Mouse (Mus musculus): ENCODE measurements around the gene Fbn1. TPM values are rescaled to one million over a fixed set of nuclear protein-coding genes. Genes with fewer than 3 reads are reported as not detected.

Gene Fbn1
- polyA plus RNA-seq, 1 experiment: 6.5 TPM

- Histone ChIP-seq H3K4me1 (ENCODE audit: control insufficient read depth, insufficient read depth, low read length) (no peaks in the 10 kb centered on the region), H3K27me3 (replicated peaks; ENCODE audit: control insufficient read depth, insufficient read depth, low read length) (no peaks in the 10 kb centered on the region), H3K27ac (ENCODE audit: insufficient read depth, low read depth, low read length) (no peak overlapping the region), H3K36me3 (ENCODE audit: control insufficient read depth, insufficient read depth, low read length) (no peaks in the 10 kb centered on the region), H3K4me3 (ENCODE audit: insufficient read depth, low read depth, low read length) (no peak overlapping the region)
- peak; percentile 66 for DNase-seq
- TF ChIP-seq CTCF (conservative IDR thresholded peaks at IDR 0.05; ENCODE audit: insufficient read depth, insufficient read length, low read depth, low read length) (no peak), POLR2A (IDR thresholded peaks at IDR 0.05; ENCODE audit: low read depth, low read length) (no peak)
- 56% methylated on average over 10 of the region's 10 CpGs for WGBS
Measured at GRCm38 (mm10) chr2:125416541-125417245, 91.1 kb downstream of the Fbn1 start.

GRCm38 (mm10) chr2:125412351-125412750, 95.4 kb downstream of the Fbn1 start:
- DNase-seq: no peak
- H3K27ac ChIP-seq (ENCODE audit: insufficient read depth, low read depth, low read length): no peak overlapping the region
- H3K4me3 ChIP-seq (ENCODE audit: insufficient read depth, low read depth, low read length): no peak overlapping the region
- H3K27me3 ChIP-seq (replicated peaks; ENCODE audit: control insufficient read depth, insufficient read depth, low read length): no peaks in the 10 kb centered on the region
- TF ChIP-seq CTCF (conservative IDR thresholded peaks at IDR 0.05; ENCODE audit: insufficient read depth, insufficient read length, low read depth, low read length) (no peak), POLR2A (IDR thresholded peaks at IDR 0.05; ENCODE audit: low read depth, low read length) (no peak)
- 94% methylated on average over 15 of the region's 15 CpGs for WGBS
- no peaks in the 10 kb centered on the region for H3K4me1 ChIP-seq (ENCODE audit: control insufficient read depth, insufficient read depth, low read length)
- no peaks in the 10 kb centered on the region for H3K36me3 ChIP-seq (ENCODE audit: control insufficient read depth, insufficient read depth, low read length)

- 64% methylated on average over 3 of the region's 3 CpGs for WGBS
- Histone ChIP-seq H3K4me1 (ENCODE audit: control insufficient read depth, insufficient read depth, low read length) (no peaks in the 10 kb centered on the region), H3K27me3 (replicated peaks; ENCODE audit: control insufficient read depth, insufficient read depth, low read length) (no peaks in the 10 kb centered on the region)
Measured at GRCm38 (mm10) chr2:125411777-125412176, 96.0 kb downstream of the Fbn1 start.

GRCm38 (mm10) chr2:125404509-125405105, 103.2 kb downstream of the Fbn1 start:
- WGBS: 79% methylated on average over 4 of the region's 4 CpGs
- DNase-seq: no peak
- Histone ChIP-seq H3K36me3 (ENCODE audit: control insufficient read depth, insufficient read depth, low read length) (no peaks in the 10 kb centered on the region), H3K27me3 (replicated peaks; ENCODE audit: control insufficient read depth, insufficient read depth, low read length) (no peaks in the 10 kb centered on the region), H3K4me1 (ENCODE audit: control insufficient read depth, insufficient read depth, low read length) (no peaks in the 10 kb centered on the region; the same call in 1 of the 2 replicates), H3K4me3 (ENCODE audit: insufficient read depth, low read depth, low read length) (no peak overlapping the region), H3K27ac (ENCODE audit: insufficient read depth, low read depth, low read length) (no peak overlapping the region)
- TF ChIP-seq POLR2A (IDR thresholded peaks at IDR 0.05; ENCODE audit: low read depth, low read length) (no peak), CTCF (conservative IDR thresholded peaks at IDR 0.05; ENCODE audit: insufficient read depth, insufficient read length, low read depth, low read length) (no peak)

More at GRCm38 (mm10) chr2:125411777-125412176, 96.0 kb downstream of the Fbn1 start:
- no peaks in the 10 kb centered on the region for H3K36me3 ChIP-seq (ENCODE audit: control insufficient read depth, insufficient read depth, low read length)
- DNase-seq: no peak
- no peak overlapping the region for H3K4me3 ChIP-seq (ENCODE audit: insufficient read depth, low read depth, low read length)
- no peak overlapping the region for H3K27ac ChIP-seq (ENCODE audit: insufficient read depth, low read depth, low read length)
- no peak for TF ChIP-seq POLR2A (IDR thresholded peaks at IDR 0.05; ENCODE audit: low read depth, low read length)
- TF ChIP-seq CTCF (conservative IDR thresholded peaks at IDR 0.05; ENCODE audit: insufficient read depth, insufficient read length, low read depth, low read length): no peak

- no peaks in the 10 kb centered on the region for H3K27me3 ChIP-seq (replicated peaks; ENCODE audit: control insufficient read depth, insufficient read depth, low read length)
- TF ChIP-seq CTCF (conservative IDR thresholded peaks at IDR 0.05; ENCODE audit: insufficient read depth, insufficient read length, low read depth, low read length) (no peak), POLR2A (IDR thresholded peaks at IDR 0.05; ENCODE audit: low read depth, low read length) (no peak)
- DNase-seq: no peak
- no peaks in the 10 kb centered on the region; the same call in 1 of the 2 replicates for H3K4me1 ChIP-seq (ENCODE audit: control insufficient read depth, insufficient read depth, low read length)
- no peak overlapping the region for H3K4me3 ChIP-seq (ENCODE audit: insufficient read depth, low read depth, low read length)
- H3K27ac ChIP-seq (ENCODE audit: insufficient read depth, low read depth, low read length): no peak overlapping the region
- no peaks in the 10 kb centered on the region for H3K36me3 ChIP-seq (ENCODE audit: control insufficient read depth, insufficient read depth, low read length)
- WGBS: 94% methylated on average over 1 of the region's 1 CpGs
Measured at GRCm38 (mm10) chr2:125402276-125402675, 105.5 kb downstream of the Fbn1 start.

- Histone ChIP-seq H3K4me1 (ENCODE audit: control insufficient read depth, insufficient read depth, low read length) (no peaks in the 10 kb centered on the region; the same call in none of the 2 replicates), H3K4me3 (ENCODE audit: insufficient read depth, low read depth, low read length) (no peak overlapping the region), H3K36me3 (ENCODE audit: control insufficient read depth, insufficient read depth, low read length) (no peaks in the 10 kb centered on the region), H3K27me3 (replicated peaks; ENCODE audit: control insufficient read depth, insufficient read depth, low read length) (no peaks in the 10 kb centered on the region), H3K27ac (ENCODE audit: insufficient read depth, low read depth, low read length) (no peak overlapping the region)
- 95% methylated on average over 3 of the region's 3 CpGs for WGBS
- DNase-seq: no peak
- TF ChIP-seq CTCF (conservative IDR thresholded peaks at IDR 0.05; ENCODE audit: insufficient read depth, insufficient read length, low read depth, low read length) (no peak), POLR2A (IDR thresholded peaks at IDR 0.05; ENCODE audit: low read depth, low read length) (no peak)
Measured at GRCm38 (mm10) chr2:125400121-125400520, 107.7 kb downstream of the Fbn1 start.

- TF ChIP-seq CTCF (conservative IDR thresholded peaks at IDR 0.05; ENCODE audit: insufficient read depth, insufficient read length, low read depth, low read length) (no peak), POLR2A (IDR thresholded peaks at IDR 0.05; ENCODE audit: low read depth, low read length) (no peak)
- Histone ChIP-seq H3K4me1 (ENCODE audit: control insufficient read depth, insufficient read depth, low read length) (peaks cover 6% of the 10 kb centered on the region), H3K27me3 (replicated peaks; ENCODE audit: control insufficient read depth, insufficient read depth, low read length) (no peaks in the 10 kb centered on the region), H3K4me3 (ENCODE audit: insufficient read depth, low read depth, low read length) (no peak overlapping the region), H3K36me3 (ENCODE audit: control insufficient read depth, insufficient read depth, low read length) (no peaks in the 10 kb centered on the region), H3K27ac (ENCODE audit: insufficient read depth, low read depth, low read length) (no peak overlapping the region)
- DNase-seq: no peak
- WGBS: 88% methylated on average over 7 of the region's 7 CpGs
Measured at GRCm38 (mm10) chr2:125397796-125398195, 110.0 kb downstream of the Fbn1 start.
